Mouse (Mus musculus): Measurements from ENCODE around the gene Pdzd11.

Gene Pdzd11

GRCm38 (mm10) chrX:100625802-100626793 lies at the start of gene Pdzd11:
TSS of gene Pdzd11 (minus strand) at chrX:100626568.
- DNase-seq (ENCODE audit: low spot score) = peak; percentile 87

GRCm38 (mm10) chrX:100664825-100665224 lies 38.5 kb upstream of the Pdzd11 start:
- DNase-seq (ENCODE audit: low spot score) = no peak

GRCm38 (mm10) chrX:100652848-100653247 lies 26.5 kb upstream of the Pdzd11 start:
- DNase-seq (ENCODE audit: low spot score) = no peak

- no peak for DNase-seq (ENCODE audit: low spot score)
These were observed 12.1 kb upstream of the Pdzd11 start for GRCm38 (mm10) chrX:100638477-100638876.

- DNase-seq (ENCODE audit: low spot score) = no peak
These were observed 2.7 kb upstream of the Pdzd11 start for GRCm38 (mm10) chrX:100629076-100629475.

GRCm38 (mm10) chrX:100625546-100625801 lies 894 bp downstream of the Pdzd11 start, which contains the start of gene Kif4:
TSS of gene Kif4 (plus strand) at chrX:100625737.
- DNase-seq (ENCODE audit: low spot score) = no peak

GRCm38 (mm10) chrX:100625146-100625545 lies 1.2 kb downstream of the Pdzd11 start:
- DNase-seq (ENCODE audit: low spot score) = no peak

GRCm38 (mm10) chrX:100624242-100624641 lies 2.1 kb downstream of the Pdzd11 start:
- no peak for DNase-seq (ENCODE audit: low spot score)

GRCm38 (mm10) chrX:100621366-100621765 lies 5.0 kb downstream of the Pdzd11 start:
- DNase-seq (ENCODE audit: low spot score) = no peak

GRCm38 (mm10) chrX:100618488-100618887 lies 7.9 kb downstream of the Pdzd11 start:
- DNase-seq (ENCODE audit: low spot score) = no peak

GRCm38 (mm10) chrX:100605314-100605713 lies 21.1 kb downstream of the Pdzd11 start, which contains the start of gene Arr3:
TSS of gene Arr3 (plus strand) at chrX:100605497.
- no peak for DNase-seq (ENCODE audit: low spot score)

- peak; percentile 5 for DNase-seq (ENCODE audit: low spot score)
These were observed 26.6 kb downstream of the Pdzd11 start for GRCm38 (mm10) chrX:100599755-100600154.

GRCm38 (mm10) chrX:100597439-100597838 lies 28.9 kb downstream of the Pdzd11 start:
- DNase-seq (ENCODE audit: low spot score) = peak; percentile 39

GRCm38 (mm10) chrX:100594791-100595190 lies 31.6 kb downstream of the Pdzd11 start, which contains the start of gene P2ry4:
TSS of gene P2ry4 (minus strand) at chrX:100594869.
- no peak for DNase-seq (ENCODE audit: low spot score)

All from layer of hippocampus, adult 11-12 months (tissue).